Mouse (Mus musculus) c-Kit-positive CD71-positive TER-119-negative erythroid progenitor cells, embryonic 14.5 days (primary cell): Measurements from ENCODE around the gene 3110070M22Rik.
"Not testable (repeated sequence)": the region's sequence is repeated elsewhere in the genome, so short reads cannot be mapped to it uniquely, and the experiment has no call there.

ENCODE experiments used
- DNase-seq: peaks from one replicate; pipeline ENCODE4 v3.0.0-alpha.2; 2013; ENCODE audit warnings: low read depth

The 3110070M22Rik gene

GRCm38 (mm10) chr13:119487880-119488580, at the start of gene 3110070M22Rik, which contains the start of gene Tmem267:
Gene 3110070M22Rik (minus strand): TSS chr13:119488383.
Gene Tmem267 (plus strand): TSS chr13:119488039.
- DNase-seq: peak; percentile 70

- not testable (repeated sequence) for DNase-seq
These were observed 6.8 kb upstream of the 3110070M22Rik start for GRCm38 (mm10) chr13:119494938-119495337.

- DNase-seq: not testable (repeated sequence)
These were observed 3.9 kb upstream of the 3110070M22Rik start for GRCm38 (mm10) chr13:119492083-119492482.

GRCm38 (mm10) chr13:119487354-119487753, 829 bp downstream of the 3110070M22Rik start:
- peak; percentile 3 for DNase-seq

GRCm38 (mm10) chr13:119477789-119478188, 10.4 kb downstream of the 3110070M22Rik start:
- no peak for DNase-seq

- DNase-seq: no peak
These were observed 11.6 kb downstream of the 3110070M22Rik start for GRCm38 (mm10) chr13:119476631-119477030.

- DNase-seq: peak; percentile 89
These were observed 25.3 kb downstream of the 3110070M22Rik start, which contains the start of gene 4833420G17Rik for GRCm38 (mm10) chr13:119462596-119463560. Gene 4833420G17Rik (plus strand): TSS chr13:119462768.

- peak; percentile 1 for DNase-seq
These were observed 26.1 kb downstream of the 3110070M22Rik start for GRCm38 (mm10) chr13:119461900-119462595.

- DNase-seq: no peak
These were observed 31.8 kb downstream of the 3110070M22Rik start for GRCm38 (mm10) chr13:119456342-119456741.

GRCm38 (mm10) chr13:119455082-119455481, 33.1 kb downstream of the 3110070M22Rik start:
- DNase-seq: no peak

GRCm38 (mm10) chr13:119453563-119453962, 34.6 kb downstream of the 3110070M22Rik start:
- no peak for DNase-seq

- DNase-seq: peak; percentile 27
These were observed 45.9 kb downstream of the 3110070M22Rik start for GRCm38 (mm10) chr13:119442244-119442643.
